8 mouse cellular contexts compared by ENCODE assay signal in the genomic region with DNA sequence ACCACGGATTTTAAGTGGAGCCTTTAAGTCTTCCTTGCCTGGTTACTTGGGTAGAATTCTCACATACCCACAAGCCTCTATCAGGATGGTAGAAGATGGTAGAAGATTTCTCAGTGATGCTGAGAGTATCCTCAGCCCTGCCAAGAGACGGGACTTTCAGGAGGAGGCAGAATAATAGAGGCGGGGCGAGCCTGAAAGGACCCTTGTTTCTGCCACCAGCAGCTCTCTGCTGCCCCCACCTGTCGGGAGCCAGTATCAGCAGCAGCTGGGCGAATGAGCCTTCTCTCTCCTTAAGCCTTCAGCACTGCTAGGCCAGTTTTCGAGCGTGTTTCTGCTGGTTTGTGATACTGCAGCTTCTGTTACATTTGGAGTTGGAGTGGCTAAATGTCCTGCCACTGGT. TPM values are rescaled to one million over a fixed set of nuclear protein-coding genes. Genes with fewer than 3 reads are reported as not detected.
DNase-seq lines count a peak whose midpoint lies in the region; ATAC-seq and TF ChIP-seq lines count a peak whose summit lies in the region.

No protein-coding gene starts in this region.

- H3K36me3 ChIP-seq in G1E (replicated peaks), result no peaks in the 10 kb centered on the region

- no peaks in the 10 kb centered on the region for H3K9me3 ChIP-seq in G1E (replicated peaks)

- DNase-seq in cerebellum, adult 11 months, result peak; percentile 13
- DNase-seq in cerebellum, adult 9-10 months, result no peak
- DNase-seq in G1E (ENCODE audit: low spot score), result peak; percentile 55
- DNase-seq in gastrocnemius, postnatal 4 days (ENCODE audit: low spot score in 2 of 2), result peak; percentile 60 to 62
- peak; percentile 47 to 77 for DNase-seq in layer of hippocampus, adult 18-20 months (ENCODE audit: low spot score in 2 of 2)
- peak; percentile 52 for DNase-seq in lung, postnatal 25 days (ENCODE audit: low spot score)
- peak; percentile 66 for DNase-seq in right cerebral cortex, postnatal 4 days

- peak; percentile 96 for TF ChIP-seq CTCF in G1E (IDR thresholded peaks at IDR 0.05; ENCODE audit: low read depth, low read length)

- H3K4me1 ChIP-seq in G1E (ENCODE audit: insufficient read depth, low read depth, low read length), result peaks cover 14% of the 10 kb centered on the region

- no peak overlapping the region for H3K4me3 ChIP-seq in G1E (ENCODE audit: low read depth, low read length)

- H3K27me3 ChIP-seq in G1E (ENCODE audit: insufficient read depth, low read length), result peaks cover 36% of the 10 kb centered on the region

- no peak for ATAC-seq in G1E (ENCODE audit: extremely low read depth, insufficient number of reproducible peaks, low FRiP score, poor library complexity, severe bottlenecking)
- ATAC-seq in common myeloid progenitor, adult 5-6 weeks (replicated peaks; ENCODE audit: low read depth, poor library complexity, severe bottlenecking), result peak; percentile 71

RNA-seq across cellular contexts. Expression of gene Plin1, which starts 3.5 kb away (rescaled TPM):
- not detected in 2 replicates for total RNA-seq in G1E (2014; fragmentation: Nextera tagmentation)
- 0.16 TPM in 1 of 2 replicates, not detected in the other for total RNA-seq in G1E (2017)
- polyA plus RNA-seq in G1E (2012), result not detected in 2 replicates
- not detected in 2 replicates for total RNA-seq in common myeloid progenitor, adult 5-6 weeks (2017)
- total RNA-seq in gastrocnemius, postnatal 4 days (2021), result 10 to 100 TPM; 26.6 to 62.1 TPM
- total RNA-seq in layer of hippocampus, adult 18-20 months (2021), result under 1 TPM in 1 of 2 experiments, not detected in 1; 0.37 TPM

RNA-seq across cellular contexts. Expression of gene Kif7, which starts 13.6 kb away (rescaled TPM):
- 2.6 and 2.7 TPM in 2 replicates for total RNA-seq in G1E (2014; fragmentation: Nextera tagmentation)
- 4.2 and 4.4 TPM in 2 replicates for total RNA-seq in G1E (2017)
- polyA plus RNA-seq in G1E (2012), result 17.6 and 19.9 TPM in 2 replicates
- 0.53 and 1.6 TPM in 2 replicates for total RNA-seq in common myeloid progenitor, adult 5-6 weeks (2017)
- total RNA-seq in gastrocnemius, postnatal 4 days (2021), result 1 to 10 TPM; 4.8 to 6.0 TPM
- 1 to 10 TPM; 1.5 TPM for total RNA-seq in layer of hippocampus, adult 18-20 months (2021)

RNA-seq across cellular contexts. Expression of gene Pex11a, which starts 13.8 kb away (rescaled TPM):
- total RNA-seq in G1E (2014; fragmentation: Nextera tagmentation) (6.5 and 7.5 TPM in 2 replicates), G1E (2017) (2.7 and 2.8 TPM in 2 replicates)
- 2.9 TPM in 2 replicates for polyA plus RNA-seq in G1E (2012)
- total RNA-seq in common myeloid progenitor, adult 5-6 weeks (2017), result 3.1 and 4.5 TPM in 2 replicates
- 1 to 10 TPM; 2.6 to 4.2 TPM for total RNA-seq in gastrocnemius, postnatal 4 days (2021)
- total RNA-seq in layer of hippocampus, adult 18-20 months (2021), result 10 to 100 TPM; 12.0 to 14.4 TPM

RNA-seq across cellular contexts. Expression of gene Wdr93, which starts 13.8 kb away (rescaled TPM):
- total RNA-seq in G1E (2014; fragmentation: Nextera tagmentation), result 1.0 and 2.1 TPM in 2 replicates
- 0.41 and 0.55 TPM in 2 replicates for total RNA-seq in G1E (2017)
- polyA plus RNA-seq in G1E (2012), result 0.17 TPM in 1 of 2 replicates, not detected in the other
- total RNA-seq in common myeloid progenitor, adult 5-6 weeks (2017), result not detected in 2 replicates
- total RNA-seq in gastrocnemius, postnatal 4 days (2021), result under 1 TPM; 0.20 to 0.67 TPM
- total RNA-seq in layer of hippocampus, adult 18-20 months (2021), result under 1 TPM; 0.23 to 0.40 TPM

Comparison
In these comparisons a context has a peak if more than half of its experiments do, and no peak if none do; other contexts are left out.
1. RNA of gene Plin1, which starts 3.5 kb away (total RNA-seq): 26.6 to 62.1 TPM in gastrocnemius, postnatal 4 days; 0.37 TPM in layer of hippocampus, adult 18-20 months, 0.16 TPM in G1E and not detected in common myeloid progenitor, adult 5-6 weeks; every median in the first group is over 10 times any median in the second.